Mouse (Mus musculus) left cerebral cortex, adult 18-20 months (tissue): ENCODE results near the gene AI481877. TPM values are rescaled to one million over a fixed set of nuclear protein-coding genes. Genes with fewer than 3 reads are reported as not detected.

Experiments used
- DNase-seq, 2 experiments: peaks; one replicate each; pipeline ENCODE4 v3.0.0; 2021 to 2022; ENCODE audit warnings: low spot score in 2 of 2, mixed read lengths in 1 of 2
- total RNA-seq, 2 experiments: library from RNA; stranded (reverse); gene quantifications; 2 replicates each; pipeline ENCODE4 v1.2.3; 2021

The AI481877 gene
- total RNA-seq, 2 experiments from 2014 or later = not detected

DNA sequence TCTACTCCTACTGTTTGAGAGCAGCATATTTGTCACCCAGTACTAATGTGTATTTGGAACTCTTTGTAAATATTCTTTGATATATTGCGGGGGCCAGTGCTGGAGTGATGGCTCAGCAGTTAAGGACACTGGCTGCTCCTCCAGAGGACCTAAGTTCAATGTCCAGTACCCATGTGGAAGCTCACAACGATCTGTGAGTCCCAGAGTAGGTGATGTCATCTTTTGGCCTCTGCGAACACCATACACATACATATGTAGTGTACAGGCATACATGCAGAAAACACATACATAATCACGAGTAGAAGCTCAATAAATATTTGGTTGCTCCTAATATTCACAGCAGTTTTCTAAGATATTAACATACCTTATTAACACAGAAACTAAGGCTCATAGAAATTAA lies 9.8 kb downstream of the AI481877 start:
- no peak for DNase-seq

DNA sequence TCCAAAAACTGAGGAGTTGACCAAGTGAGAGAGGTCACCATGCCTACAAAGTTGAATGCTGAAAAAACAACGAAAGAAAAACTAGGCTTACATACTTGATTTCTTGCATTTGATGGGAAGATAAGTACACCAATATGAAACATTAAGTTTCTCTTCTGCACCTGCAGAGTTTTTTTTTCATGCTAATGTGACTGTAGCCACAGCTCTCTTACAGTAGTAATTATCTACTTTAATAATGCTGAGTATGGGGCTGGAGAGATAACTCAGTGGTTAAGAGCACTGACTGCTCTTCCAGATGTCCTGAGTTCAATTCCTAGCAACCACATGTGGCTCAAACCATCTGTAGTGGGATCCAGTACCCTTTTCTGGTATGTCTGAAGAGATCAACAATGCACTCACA lies 13.7 kb downstream of the AI481877 start:
- no peak for DNase-seq

- no peak for DNase-seq
Measured at GRCm38 (mm10) chr4:59123557-59123956, 15.2 kb downstream of the AI481877 start.

DNA sequence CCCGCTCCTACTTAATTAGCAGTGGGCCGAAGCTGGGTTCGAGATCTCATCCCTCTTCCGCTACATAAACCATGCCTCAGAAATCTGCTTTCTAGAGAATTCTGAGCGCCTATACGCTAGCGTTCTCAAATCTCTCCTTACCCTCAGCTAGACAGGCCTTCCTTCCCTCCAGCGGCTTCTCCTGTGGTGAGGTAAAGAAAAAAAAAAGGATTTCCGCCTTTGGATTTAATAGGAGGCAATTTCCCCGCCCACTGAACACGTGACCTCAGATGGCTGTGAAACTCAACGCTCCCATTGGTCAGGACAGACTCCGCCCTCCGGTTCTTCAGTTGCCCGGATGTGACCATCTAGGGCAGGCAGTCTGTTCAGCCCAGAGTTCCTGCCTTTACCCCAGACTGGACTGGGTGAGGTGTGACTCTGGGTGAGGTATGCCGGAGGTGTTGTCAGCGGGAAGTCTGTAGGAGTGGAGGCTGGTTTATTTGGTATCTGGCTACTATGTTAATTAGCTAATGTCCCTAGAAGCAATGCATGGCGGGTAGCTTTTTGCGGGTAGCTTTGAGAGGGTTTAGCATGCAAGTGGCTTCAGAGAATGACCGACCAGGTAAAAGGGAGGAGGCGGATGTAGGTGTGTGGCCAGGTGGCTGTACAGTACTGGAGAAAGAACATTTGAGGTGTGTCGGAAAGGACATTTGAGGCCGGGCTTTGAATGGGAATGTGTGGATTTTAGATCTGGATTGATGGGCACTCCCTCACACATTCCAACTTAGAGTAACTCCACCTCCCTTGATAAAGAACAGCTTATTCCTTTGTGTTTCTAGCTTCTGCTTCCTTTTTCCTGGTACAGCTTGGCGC lies 20.9 kb downstream of the AI481877 start:
- DNase-seq = no peak

DNA sequence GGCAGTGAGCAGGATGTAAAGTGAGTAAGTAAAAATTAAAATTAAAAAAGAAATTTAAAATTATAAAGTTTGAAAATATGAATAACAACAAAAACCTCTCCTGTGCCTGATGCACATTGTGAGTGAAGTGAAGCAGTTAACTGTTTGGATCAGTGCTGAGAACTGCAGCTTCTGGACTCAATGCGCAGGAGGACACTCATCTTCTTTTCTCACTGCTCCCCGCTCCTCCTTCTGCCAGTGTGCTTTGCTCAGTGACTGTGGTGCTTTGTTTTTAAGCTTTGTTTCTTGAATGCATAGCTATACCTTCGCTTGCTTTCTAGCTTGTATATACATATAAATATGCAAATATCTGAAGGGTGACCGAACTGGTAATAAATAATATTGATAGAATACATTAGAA lies 30.1 kb downstream of the AI481877 start:
- DNase-seq = no peak

DNA sequence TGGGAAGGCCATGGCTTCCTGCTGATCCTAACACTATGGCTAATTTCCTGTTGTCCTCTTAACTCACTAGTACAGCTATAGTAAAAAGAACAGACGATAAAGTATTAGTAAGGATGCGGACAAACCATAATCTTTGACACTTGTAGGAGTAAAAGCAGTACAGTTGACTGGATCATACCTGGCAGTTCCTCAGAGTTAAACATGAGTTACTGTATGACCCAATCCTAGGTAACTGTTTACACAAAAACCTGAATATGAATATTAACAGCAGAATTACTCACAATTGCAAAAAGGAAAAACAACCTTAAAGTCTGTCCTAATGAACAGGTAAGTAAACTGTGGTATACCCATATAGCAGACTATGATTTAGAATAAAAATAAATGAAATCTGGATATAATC lies 30.9 kb downstream of the AI481877 start:
- no peak for DNase-seq

DNA sequence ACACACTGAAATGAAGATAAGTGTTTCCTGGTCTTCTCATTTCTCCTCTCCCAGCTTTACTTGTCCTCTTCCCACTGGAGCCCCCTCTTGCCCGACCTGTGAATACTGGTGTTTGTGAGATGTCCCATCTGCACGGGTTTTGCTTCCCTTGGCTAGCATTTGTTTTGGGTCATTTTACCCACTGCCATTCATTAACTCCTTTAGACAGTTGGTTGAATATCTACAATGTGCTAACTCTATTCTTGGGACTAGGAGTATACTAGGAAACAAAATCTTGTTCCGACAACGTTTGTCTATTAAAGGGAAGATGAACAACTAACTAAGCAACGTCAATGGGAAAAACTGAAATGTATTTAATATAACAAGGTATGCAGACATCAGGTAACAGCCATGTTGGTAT lies 32.1 kb downstream of the AI481877 start:
- no peak for DNase-seq

- no peak for DNase-seq
Measured at GRCm38 (mm10) chr4:59104166-59104565, 34.6 kb downstream of the AI481877 start.

GRCm38 (mm10) chr4:59096393-59096792 lies 42.4 kb downstream of the AI481877 start:
- peak; percentile 80 to 86 for DNase-seq

DNA sequence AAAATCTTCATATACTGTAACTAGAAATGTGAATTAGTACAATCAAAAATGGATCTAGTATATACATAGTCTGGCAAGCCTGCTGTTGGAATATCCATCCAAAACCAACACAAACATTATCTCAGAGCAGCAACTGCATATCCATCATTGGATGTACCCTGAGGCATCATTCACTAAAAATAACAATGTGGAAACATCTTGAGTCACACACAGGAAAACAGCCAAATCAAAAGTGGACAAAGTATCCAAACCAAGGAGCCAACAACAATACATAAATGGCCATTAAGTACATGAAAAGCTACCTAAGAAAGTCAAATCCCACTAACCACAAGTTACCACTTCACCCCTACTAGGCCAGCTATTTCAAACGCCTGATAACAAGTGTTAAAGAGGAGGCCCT lies 49.4 kb downstream of the AI481877 start:
- no peak for DNase-seq

GRCm38 (mm10) chr4:59083430-59083829 lies 55.4 kb downstream of the AI481877 start:
- no peak for DNase-seq

DNA sequence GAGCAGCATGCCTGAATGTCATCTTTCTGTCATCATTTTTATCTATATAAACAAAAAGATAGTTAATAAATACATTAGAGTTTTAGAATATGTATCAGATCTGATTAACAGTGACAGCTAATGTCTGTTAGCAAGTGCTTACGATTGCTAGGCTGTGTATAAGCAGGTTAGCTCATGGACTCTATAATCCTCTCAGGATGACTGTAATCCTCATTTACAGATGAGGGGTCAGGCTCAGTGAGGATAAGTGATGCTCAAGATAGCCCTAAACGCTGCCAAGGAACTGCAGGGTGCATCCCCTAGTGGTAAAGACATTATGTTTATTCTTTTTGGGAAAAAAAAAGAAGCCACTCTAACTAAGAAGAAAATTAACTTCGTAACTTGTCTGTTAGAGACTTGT lies 69.5 kb downstream of the AI481877 start:
- no peak for DNase-seq

GRCm38 (mm10) chr4:59062526-59062925 lies 76.3 kb downstream of the AI481877 start:
- DNase-seq = no peak

GRCm38 (mm10) chr4:59057929-59058328 lies 80.9 kb downstream of the AI481877 start:
- no peak for DNase-seq

GRCm38 (mm10) chr4:59051081-59051480 lies 87.7 kb downstream of the AI481877 start:
- no peak for DNase-seq

DNA sequence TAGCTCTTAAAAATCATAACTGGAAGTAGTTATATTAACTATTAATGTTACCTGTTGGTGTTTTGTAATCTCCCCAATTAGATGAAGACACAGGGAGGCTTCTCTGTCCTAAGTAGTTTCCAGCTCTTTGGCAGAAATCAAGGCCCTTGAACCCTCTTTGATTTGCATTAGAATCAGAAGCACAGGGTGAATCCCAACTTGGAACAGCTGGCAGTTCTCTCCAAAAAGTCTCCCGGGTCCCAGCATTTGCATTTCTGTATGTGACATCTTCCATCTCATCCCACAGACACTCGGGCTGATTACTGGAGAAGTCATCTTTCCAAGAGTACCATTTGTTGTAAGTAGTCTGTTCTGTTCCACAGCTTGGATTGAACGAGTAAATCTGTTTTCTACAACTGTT lies 91.6 kb downstream of the AI481877 start:
- no peak for DNase-seq

GRCm38 (mm10) chr4:59043891-59044290 lies 94.9 kb downstream of the AI481877 start:
- no peak for DNase-seq

GRCm38 (mm10) chr4:59043074-59043473 lies 95.7 kb downstream of the AI481877 start:
- DNase-seq = no peak

- no peak for DNase-seq
Measured at GRCm38 (mm10) chr4:59040397-59041287, 98.1 kb downstream of the AI481877 start.

DNA sequence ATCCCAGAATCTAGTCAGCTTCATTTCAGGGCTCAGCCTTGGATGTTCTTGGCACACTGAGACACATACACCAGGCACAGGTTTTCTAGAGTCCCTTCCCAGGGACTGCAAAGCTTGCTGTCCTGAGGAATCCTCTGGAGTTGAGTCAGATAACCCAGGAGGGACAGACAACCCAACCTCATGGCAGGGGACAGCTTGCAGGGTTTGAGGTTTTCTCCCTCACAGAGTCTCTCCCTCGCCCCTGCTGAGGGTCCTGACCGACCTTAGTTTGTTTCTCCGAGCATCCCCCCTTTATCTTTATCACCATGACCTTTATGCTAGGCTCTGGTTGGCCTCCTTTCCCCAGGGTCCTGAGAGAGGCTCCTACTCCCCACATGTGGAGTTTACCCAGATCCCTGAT lies 101.3 kb downstream of the AI481877 start:
- no peak for DNase-seq

DNA sequence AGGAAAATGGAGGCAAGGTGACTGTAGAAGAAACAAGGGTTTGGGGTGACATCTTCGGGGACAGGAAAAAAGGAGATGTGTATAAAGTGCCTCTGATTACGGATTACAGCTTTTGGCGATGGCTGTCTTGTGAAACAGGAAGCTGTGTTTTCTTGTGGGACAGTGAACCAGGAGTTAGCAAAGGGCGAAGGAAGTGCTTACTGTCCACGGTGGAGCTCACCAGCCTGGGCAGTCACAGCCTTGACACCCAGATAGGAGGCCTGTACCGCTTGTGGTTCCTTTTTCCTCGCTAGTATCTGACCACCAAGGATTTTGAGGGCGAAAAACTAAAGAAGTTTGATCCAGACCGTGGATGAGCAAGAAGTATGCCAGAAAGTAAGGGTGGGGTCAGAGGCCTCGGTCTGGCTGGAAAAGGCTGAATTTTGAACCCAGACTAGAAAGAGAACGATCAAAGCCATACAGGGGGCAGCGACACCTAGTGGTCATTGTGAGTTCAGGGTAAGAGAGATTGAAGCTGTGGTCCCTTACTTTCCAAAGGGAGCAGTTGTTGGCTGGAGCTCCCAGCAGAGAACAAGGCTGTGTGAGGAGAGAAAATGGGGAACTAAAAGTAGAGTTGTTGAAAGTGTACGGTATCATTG lies 102.2 kb downstream of the AI481877 start:
- DNase-seq = peak; percentile 71 to 76
